Mouse (Mus musculus): ENCODE results near the gene Atp9a. TPM values are rescaled to one million over a fixed set of nuclear protein-coding genes. Genes with fewer than 3 reads are reported as not detected.

Gene Atp9a
- polyA plus RNA-seq, 1 experiment from 2014 or later: 60.4 TPM

- WGBS: 48% methylated on average over 16 of the region's 16 CpGs
Observed at GRCm38 (mm10) chr2:168604655-168605070, 137.5 kb downstream of the Atp9a start.

GRCm38 (mm10) chr2:168602387-168602741 is 139.8 kb downstream of the Atp9a start:
- no peaks in the 10 kb centered on the region for H3K9me3 ChIP-seq
- H3K27me3 ChIP-seq: peaks cover 25% of the 10 kb centered on the region
- no peak for ATAC-seq (replicated peaks)
- H3K4me3 ChIP-seq: no peak overlapping the region
- 23% methylated on average over 12 of the region's 12 CpGs for WGBS
- peaks cover 28% of the 10 kb centered on the region for H3K4me1 ChIP-seq
- H3K27ac ChIP-seq (replicated peaks): no peak overlapping the region
- H3K36me3 ChIP-seq: no peaks in the 10 kb centered on the region
- H3K4me2 ChIP-seq (replicated peaks): peak overlapping the region; percentile 97; the same call in 1 of the 2 replicates
- no peak overlapping the region for H3K9ac ChIP-seq (replicated peaks)

More at GRCm38 (mm10) chr2:168604655-168605070, 137.5 kb downstream of the Atp9a start:
- Histone ChIP-seq H3K9ac (replicated peaks) (no peak overlapping the region), H3K27me3 (peaks cover 20% of the 10 kb centered on the region), H3K4me1 (peaks cover 31% of the 10 kb centered on the region), H3K36me3 (no peaks in the 10 kb centered on the region), H3K4me3 (no peak overlapping the region), H3K4me2 (replicated peaks) (no peak overlapping the region), H3K27ac (replicated peaks) (no peak overlapping the region), H3K9me3 (no peaks in the 10 kb centered on the region)
- no peak for ATAC-seq (replicated peaks)

- H3K4me3 ChIP-seq: peak within 1 kb of the TSS; percentile 56
- peak within 1 kb of the TSS; percentile 97 for H3K4me2 ChIP-seq (replicated peaks)
- no peaks in the 10 kb centered on the region for H3K36me3 ChIP-seq
- H3K9ac ChIP-seq (replicated peaks): peak within 1 kb of the TSS; percentile 65
- WGBS: under 1% methylated on average over 55 of the region's 56 CpGs
- H3K4me1 ChIP-seq: peaks cover 28% of the 10 kb centered on the region
- ATAC-seq (replicated peaks): peak; percentile 88
- H3K27me3 ChIP-seq: peaks cover 25% of the 10 kb centered on the region
- peak within 1 kb of the TSS; percentile 14 for H3K27ac ChIP-seq (replicated peaks)
- H3K9me3 ChIP-seq: no peaks in the 10 kb centered on the region
Observed at GRCm38 (mm10) chr2:168601491-168602386, 140.5 kb downstream of the Atp9a start, which contains the start of gene Nfatc2. Nfatc2 (minus strand) TSS chr2:168601657.

- Histone ChIP-seq H3K4me3 (peak overlapping the region; percentile 56), H3K4me1 (peaks cover 28% of the 10 kb centered on the region), H3K27me3 (peaks cover 25% of the 10 kb centered on the region), H3K4me2 (replicated peaks) (peak overlapping the region; percentile 97), H3K36me3 (no peaks in the 10 kb centered on the region), H3K27ac (replicated peaks) (peak overlapping the region; percentile 14), H3K9me3 (no peaks in the 10 kb centered on the region), H3K9ac (replicated peaks) (peak overlapping the region; percentile 65)
- 1% methylated on average over 32 of the region's 32 CpGs for WGBS
- ATAC-seq (replicated peaks): peak; percentile 74
Observed at GRCm38 (mm10) chr2:168600750-168601490, 141.3 kb downstream of the Atp9a start.

- H3K9me3 ChIP-seq: no peaks in the 10 kb centered on the region
- H3K27me3 ChIP-seq: peaks cover 19% of the 10 kb centered on the region; the same call in 1 of the 2 replicates
- H3K4me3 ChIP-seq: no peak overlapping the region
- WGBS: 87% methylated on average over 7 of the region's 7 CpGs
- H3K9ac ChIP-seq (replicated peaks): no peak overlapping the region
- H3K27ac ChIP-seq (replicated peaks): no peak overlapping the region
- H3K36me3 ChIP-seq: no peaks in the 10 kb centered on the region
- H3K4me1 ChIP-seq: peaks cover 8% of the 10 kb centered on the region
- no peak overlapping the region for H3K4me2 ChIP-seq (replicated peaks)
- no peak for ATAC-seq (replicated peaks)
Observed at GRCm38 (mm10) chr2:168595693-168596092, 146.5 kb downstream of the Atp9a start.

DNA sequence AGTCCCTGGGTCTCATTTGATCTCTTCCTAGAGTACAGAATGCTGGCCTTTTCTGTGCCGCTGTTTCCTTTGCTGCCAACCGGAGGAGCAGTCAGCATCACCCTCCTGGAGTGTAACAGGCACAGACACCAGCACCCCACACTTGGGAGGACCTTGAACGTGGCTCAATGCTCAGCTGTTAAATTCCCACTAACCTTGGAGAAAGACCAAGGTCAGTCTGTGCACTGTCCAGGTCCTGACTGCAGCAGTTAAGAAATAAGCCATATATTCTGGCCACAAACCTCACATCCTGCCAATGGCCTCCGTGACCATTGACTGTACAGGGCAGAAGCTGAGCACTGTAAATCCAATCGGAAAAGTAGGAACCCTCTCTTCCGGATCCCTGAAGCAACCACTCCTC is 148.5 kb downstream of the Atp9a start:
- Histone ChIP-seq H3K36me3 (no peaks in the 10 kb centered on the region), H3K27me3 (peaks cover 20% of the 10 kb centered on the region; the same call in 1 of the 2 replicates), H3K27ac (replicated peaks) (no peak overlapping the region), H3K4me2 (replicated peaks) (no peak overlapping the region), H3K4me3 (no peak overlapping the region), H3K9ac (replicated peaks) (no peak overlapping the region), H3K9me3 (no peaks in the 10 kb centered on the region), H3K4me1 (peaks cover 19% of the 10 kb centered on the region)
- 86% methylated on average over 6 of the region's 6 CpGs for WGBS
- no peak for ATAC-seq (replicated peaks)

DNA sequence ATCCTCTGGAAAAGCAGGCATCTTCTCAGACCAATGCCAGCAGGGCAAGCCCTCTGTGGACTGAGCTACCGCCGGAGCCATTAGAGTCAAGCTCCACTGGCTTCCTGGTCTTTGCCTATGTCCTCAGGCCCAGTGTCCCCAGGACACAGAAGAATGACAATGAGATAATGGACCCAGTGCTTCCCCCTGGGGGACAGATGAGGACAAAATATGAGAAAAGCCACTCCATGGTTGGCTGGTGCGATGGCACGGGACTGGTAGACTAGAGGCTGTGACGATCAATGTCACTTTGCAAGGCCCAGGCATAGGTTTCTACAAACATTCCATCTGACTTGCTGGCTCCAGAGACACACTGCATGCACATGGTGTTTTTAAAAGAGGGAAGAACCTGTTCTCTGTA is 149.2 kb downstream of the Atp9a start:
- H3K9me3 ChIP-seq: no peaks in the 10 kb centered on the region
- no peak for ATAC-seq (replicated peaks)
- 87% methylated on average over 5 of the region's 5 CpGs for WGBS
- no peak overlapping the region for H3K4me3 ChIP-seq
- H3K27ac ChIP-seq (replicated peaks): no peak overlapping the region
- no peak overlapping the region for H3K4me2 ChIP-seq (replicated peaks)
- peaks cover 20% of the 10 kb centered on the region; the same call in 1 of the 2 replicates for H3K27me3 ChIP-seq
- no peaks in the 10 kb centered on the region for H3K36me3 ChIP-seq
- no peak overlapping the region for H3K9ac ChIP-seq (replicated peaks)
- H3K4me1 ChIP-seq: peaks cover 26% of the 10 kb centered on the region

GRCm38 (mm10) chr2:168591076-168591475 is 151.1 kb downstream of the Atp9a start:
- H3K4me1 ChIP-seq: peaks cover 33% of the 10 kb centered on the region
- H3K9me3 ChIP-seq: no peaks in the 10 kb centered on the region
- ATAC-seq (replicated peaks): no peak
- no peak overlapping the region for H3K4me3 ChIP-seq
- H3K27ac ChIP-seq (replicated peaks): no peak overlapping the region
- H3K27me3 ChIP-seq: peaks cover 20% of the 10 kb centered on the region; the same call in 1 of the 2 replicates
- 91% methylated on average over 2 of the region's 2 CpGs for WGBS
- no peaks in the 10 kb centered on the region for H3K36me3 ChIP-seq
- H3K9ac ChIP-seq (replicated peaks): no peak overlapping the region
- no peak overlapping the region for H3K4me2 ChIP-seq (replicated peaks)

GRCm38 (mm10) chr2:168590556-168590955 is 151.7 kb downstream of the Atp9a start:
- Histone ChIP-seq H3K36me3 (no peaks in the 10 kb centered on the region), H3K9ac (replicated peaks) (0 out of 2 replicates have a peak overlapping the region, but pooled peaks have one; percentile 38), H3K4me3 (peak overlapping the region; percentile 37), H3K27me3 (peaks cover 20% of the 10 kb centered on the region; the same call in 1 of the 2 replicates), H3K4me2 (replicated peaks) (peak overlapping the region; percentile 66), H3K9me3 (no peaks in the 10 kb centered on the region), H3K4me1 (peaks cover 33% of the 10 kb centered on the region), H3K27ac (replicated peaks) (no peak overlapping the region)
- no peak for ATAC-seq (replicated peaks)
- WGBS: 53% methylated on average over 10 of the region's 10 CpGs

DNA sequence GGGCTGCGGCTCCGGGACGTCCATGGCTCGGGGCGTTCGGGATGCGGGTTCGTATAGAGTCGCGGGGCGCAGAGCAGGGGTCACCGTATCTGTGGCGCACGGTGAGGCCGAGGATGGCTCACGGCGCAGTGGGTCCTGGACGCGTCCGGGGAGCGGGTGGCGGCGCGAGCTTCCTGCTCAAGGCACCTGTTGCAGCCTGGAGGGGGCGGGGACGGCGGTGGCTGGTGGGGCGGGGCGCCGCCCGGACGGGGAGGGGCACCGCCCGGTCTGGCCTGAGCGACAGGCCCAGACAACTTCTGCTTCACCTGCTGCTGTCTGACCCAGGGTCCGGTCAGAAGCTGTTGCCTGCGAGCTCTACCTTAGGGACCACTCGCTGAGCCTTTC is 152.0 kb downstream of the Atp9a start:
- ATAC-seq (replicated peaks): 0 out of 2 replicates have a peak, but pooled peaks have one; percentile 9
- H3K9ac ChIP-seq (replicated peaks): peak overlapping the region; percentile 38; the same call in 1 of the 2 replicates
- WGBS: under 1% methylated on average over 32 of the region's 38 CpGs
- H3K4me1 ChIP-seq: peaks cover 33% of the 10 kb centered on the region
- H3K27me3 ChIP-seq: peaks cover 20% of the 10 kb centered on the region; the same call in 1 of the 2 replicates
- peak overlapping the region; percentile 37 for H3K4me3 ChIP-seq
- peak overlapping the region; percentile 66 for H3K4me2 ChIP-seq (replicated peaks)
- no peaks in the 10 kb centered on the region for H3K36me3 ChIP-seq
- H3K9me3 ChIP-seq: no peaks in the 10 kb centered on the region
- no peak overlapping the region for H3K27ac ChIP-seq (replicated peaks)

DNA sequence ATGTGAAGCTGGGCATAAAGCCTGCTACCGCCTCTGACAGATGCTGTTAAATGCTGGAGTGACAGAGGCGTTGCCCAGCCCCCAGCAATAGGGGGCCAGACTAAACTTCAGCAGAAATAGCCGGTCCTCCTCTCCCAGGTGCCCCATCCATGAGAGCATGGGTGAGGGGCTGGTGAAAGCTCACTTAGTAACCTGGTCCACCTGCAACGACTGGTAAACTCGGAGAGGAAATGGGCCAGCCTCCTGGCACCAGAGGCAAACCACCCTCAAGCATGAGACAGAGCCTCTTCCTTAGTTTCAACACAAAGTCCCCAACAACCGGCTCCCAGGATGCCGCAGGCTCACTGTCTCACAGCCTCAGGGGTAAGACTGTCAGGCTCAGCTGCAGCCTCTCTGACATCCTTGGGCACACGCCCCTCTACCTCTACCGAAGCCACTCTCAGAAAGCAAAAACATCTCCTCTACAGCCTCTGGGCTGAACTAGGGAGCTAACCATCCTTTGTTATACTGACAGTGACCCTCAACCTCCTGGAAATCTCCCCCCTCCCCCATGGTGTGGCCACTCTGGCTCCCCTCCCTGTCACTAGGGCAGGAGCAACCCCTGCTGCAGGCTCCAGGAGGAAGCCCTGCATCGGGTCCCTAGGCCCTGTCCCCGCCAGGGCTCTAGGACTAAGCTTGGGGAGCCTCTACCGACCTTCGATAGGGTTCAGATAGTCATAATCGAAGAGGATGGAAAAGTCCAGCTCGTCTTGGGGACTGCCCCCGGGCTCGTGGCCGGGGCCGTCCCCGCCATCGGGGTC is 152.6 kb downstream of the Atp9a start:
- Histone ChIP-seq H3K27ac (replicated peaks) (peak overlapping the region; percentile 38), H3K9ac (replicated peaks) (peak overlapping the region; percentile 38; the same call in 1 of the 2 replicates)
- 4% methylated on average over 21 of the region's 21 CpGs for whole genome bisulfite sequencing

More for the DNA sequence above, 152.6 kb downstream of the Atp9a start:
- H3K36me3 ChIP-seq: no peaks in the 10 kb centered on the region
- H3K4me3 ChIP-seq: peak overlapping the region; percentile 37
- peaks cover 38% of the 10 kb centered on the region for H3K4me1 ChIP-seq
- H3K4me2 ChIP-seq (replicated peaks): peak overlapping the region; percentile 66
- no peaks in the 10 kb centered on the region for H3K9me3 ChIP-seq
- peak; percentile 47 for ATAC-seq (replicated peaks)
- peaks cover 20% of the 10 kb centered on the region; the same call in 1 of the 2 replicates for H3K27me3 ChIP-seq
